Mouse (Mus musculus) heart, postnatal 36 days (tissue): ENCODE measurements around the gene Rimbp2. TPM values are rescaled to one million over a fixed set of nuclear protein-coding genes. Genes with fewer than 3 reads are reported as not detected.

Source experiments
- DNase-seq, 2 experiments: peaks; one replicate each; pipeline ENCODE4 v3.0.0; 2021 to 2022
- intact Hi-C: fragments of 180-260 bp; cut with DNase I; formaldehyde crosslinking; loops from one replicate; pipeline ENCODE4 v1.15.1; 2025
- total RNA-seq, 2 experiments: library from RNA; stranded (reverse); gene quantifications; 2 replicates each; pipeline ENCODE4 v1.2.3; 2021

Rimbp2 gene
- total RNA-seq, 2 experiments from 2014 or later, result 0.19 TPM; not detected in 1

DNA sequence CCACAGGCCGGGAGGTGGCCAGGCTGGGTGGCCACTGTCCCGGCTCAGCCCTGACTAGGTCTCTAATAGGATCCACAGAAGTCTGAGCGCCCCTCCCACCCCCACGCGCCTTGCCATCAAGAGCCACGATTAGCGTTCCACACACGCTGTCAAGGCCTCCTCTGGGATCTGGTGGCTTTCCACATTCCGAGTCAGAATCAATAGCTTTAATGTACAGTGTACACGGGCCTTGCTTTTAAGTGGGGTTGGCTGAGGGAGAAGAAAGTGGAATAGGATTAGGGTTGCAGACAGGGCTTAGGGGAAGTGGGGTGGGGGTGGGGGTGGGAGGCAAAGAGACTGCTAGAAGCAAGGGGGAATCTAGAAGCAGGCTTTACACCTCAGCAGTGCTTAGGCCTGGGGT, 12.8 kb downstream of the Rimbp2 start:
- no peak for DNase-seq
- intact Hi-C loops, result no loop called here

DNA sequence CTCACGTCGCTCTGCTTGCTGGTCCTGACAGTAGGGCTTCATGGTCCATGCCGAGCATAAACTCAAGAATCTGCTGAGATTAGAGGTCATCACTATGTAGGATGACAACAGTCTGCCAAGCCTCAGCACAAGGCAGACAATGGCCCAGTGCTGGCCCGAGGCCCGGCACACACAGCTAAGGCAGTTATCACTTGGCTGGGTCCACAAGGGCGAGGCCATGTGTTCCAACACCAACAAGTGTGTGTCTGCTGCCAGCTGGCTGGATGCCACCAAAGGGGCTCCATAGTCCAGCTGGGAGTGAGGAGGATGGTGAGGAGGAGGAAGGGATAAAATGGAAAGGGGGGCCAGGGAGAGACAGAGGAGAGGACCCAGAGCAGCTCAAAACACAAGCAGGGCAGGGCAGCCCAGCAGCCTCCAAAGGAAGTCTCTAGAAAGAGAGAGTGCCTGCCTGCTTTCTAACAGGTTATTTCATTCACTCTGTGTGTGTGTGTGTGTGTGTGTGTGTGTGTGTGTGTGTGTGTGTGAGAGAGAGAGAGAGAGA, 17.9 kb downstream of the Rimbp2 start:
- intact Hi-C loops, result no loop called here
- peak; percentile 49 to 58 for DNase-seq

DNA sequence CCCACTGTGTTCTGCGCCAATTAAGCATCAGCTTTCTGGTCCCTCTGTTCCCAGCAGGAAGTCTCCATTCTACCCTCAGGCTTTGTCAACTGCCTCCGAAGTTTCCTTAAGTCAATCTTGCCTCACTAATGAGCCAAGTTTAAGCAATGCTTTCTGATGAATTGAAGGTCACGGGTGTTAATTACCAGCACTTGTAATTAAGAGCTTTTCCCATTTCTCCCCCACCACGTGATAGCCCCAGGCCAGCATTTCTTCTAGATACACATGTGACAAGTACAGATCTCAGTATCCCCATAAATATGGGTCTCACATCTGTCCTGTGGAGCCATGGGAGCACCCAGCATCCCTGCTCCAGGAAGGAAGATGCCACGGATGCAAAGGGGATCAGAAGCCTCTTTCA, 20.5 kb downstream of the Rimbp2 start:
- no peak for DNase-seq
- intact Hi-C loops, result no loop called here

DNA sequence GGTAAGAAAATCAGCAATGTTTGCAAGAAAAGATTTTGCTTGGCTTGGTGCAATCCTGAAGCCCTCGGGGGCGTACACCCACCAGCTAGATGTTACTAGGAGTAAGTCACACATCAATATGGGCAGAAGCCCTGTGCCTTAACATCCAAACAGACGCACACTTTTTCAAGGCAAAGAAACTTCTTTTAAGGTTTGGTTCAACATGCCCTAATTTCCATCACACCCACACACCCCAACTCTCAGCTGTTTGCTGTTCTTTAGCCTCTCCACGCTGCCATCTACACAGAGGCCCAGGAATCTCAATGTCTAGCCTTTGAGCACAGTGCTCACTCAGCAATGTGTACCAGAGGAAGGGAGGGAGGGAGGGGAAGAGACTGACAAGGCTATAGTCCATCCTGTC, 28.2 kb downstream of the Rimbp2 start:
- no peak for DNase-seq
- intact Hi-C loops, result no loop called here

DNA sequence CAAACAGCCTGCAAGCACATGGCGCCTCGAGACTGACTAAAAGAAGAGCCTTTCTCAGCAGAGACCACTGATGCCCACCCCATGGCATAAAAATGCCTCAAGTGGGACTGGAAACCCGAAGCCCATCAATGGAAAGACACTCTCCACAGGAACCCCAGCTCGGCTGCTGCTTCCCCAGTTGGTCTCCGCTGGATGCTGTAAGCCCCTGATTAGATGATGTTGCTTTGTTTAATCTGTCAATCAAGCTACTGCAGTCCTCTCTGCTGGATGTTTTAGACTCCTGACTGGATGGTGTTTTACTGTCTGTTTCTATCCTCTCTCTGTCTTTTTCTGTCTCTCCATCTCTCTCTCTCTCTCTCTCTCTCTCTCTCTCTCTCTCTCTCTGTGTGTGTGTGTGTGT, 33.2 kb downstream of the Rimbp2 start:
- intact Hi-C loops, result no loop called here

DNA sequence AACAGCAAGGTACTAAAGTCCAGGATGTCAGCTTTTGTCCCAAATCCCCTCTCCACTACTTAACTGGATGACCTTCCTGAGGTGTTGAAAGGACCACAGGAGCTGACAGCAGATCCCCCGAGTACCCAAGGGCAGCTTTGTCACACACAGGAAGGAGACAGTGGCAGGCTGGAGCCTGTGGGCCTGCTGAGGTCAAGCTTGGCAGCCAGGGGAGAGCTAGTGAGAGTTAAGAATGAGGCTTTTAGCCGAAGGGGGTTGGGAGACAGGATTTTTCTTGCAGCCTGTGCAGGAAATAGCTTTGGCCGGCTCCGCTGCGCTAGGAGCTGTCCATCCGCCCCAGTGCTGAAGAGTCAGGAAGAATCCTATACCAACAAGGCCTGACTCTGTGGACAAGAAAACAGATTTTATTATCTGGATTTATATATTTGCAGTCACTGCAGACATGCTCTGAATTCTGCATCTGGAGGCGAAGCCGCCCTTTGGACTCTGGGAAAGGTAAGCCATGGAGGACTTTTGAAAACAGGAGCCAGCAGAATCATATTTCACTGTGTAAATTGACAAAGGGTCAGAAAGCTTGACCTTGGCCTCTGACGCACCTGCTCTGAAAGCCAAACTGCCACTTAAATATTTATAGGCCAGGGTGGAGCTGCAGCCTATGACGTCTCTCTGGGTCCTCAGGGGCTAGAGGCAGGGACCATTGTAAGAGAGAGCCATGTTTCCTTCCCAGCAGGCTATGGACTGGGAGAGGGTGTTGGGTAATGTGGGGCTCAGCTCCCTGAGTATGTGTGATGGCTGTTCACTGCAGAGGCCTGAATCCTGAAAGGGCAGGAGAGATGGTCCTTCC, 35.9 kb downstream of the Rimbp2 start:
- DNase-seq, result peak; percentile 37 to 61
- intact Hi-C loops, result no loop called here

More for the DNA sequence above, 33.2 kb downstream of the Rimbp2 start:
- no peak for DNase-seq

DNA sequence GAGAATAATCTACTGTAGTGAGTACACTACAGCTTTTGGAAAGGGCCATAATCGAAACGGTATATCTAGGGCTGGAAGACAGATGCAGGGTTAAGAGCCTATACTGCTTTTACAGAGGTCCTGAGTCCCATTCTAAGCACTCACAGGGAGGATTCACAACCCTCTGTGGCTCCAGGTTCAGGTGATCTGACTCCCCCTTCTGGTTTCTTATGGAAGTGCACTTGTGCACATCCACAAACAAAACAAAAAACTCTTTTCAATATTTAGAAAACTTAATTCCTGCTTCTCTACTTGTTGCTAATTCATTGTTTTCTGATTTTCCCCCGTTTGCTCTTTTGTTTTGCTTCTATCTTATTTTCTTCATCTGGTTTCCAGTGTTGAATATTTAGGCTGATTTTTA, 39.5 kb downstream of the Rimbp2 start:
- no peak for DNase-seq
- intact Hi-C loops, result no loop called here

DNA sequence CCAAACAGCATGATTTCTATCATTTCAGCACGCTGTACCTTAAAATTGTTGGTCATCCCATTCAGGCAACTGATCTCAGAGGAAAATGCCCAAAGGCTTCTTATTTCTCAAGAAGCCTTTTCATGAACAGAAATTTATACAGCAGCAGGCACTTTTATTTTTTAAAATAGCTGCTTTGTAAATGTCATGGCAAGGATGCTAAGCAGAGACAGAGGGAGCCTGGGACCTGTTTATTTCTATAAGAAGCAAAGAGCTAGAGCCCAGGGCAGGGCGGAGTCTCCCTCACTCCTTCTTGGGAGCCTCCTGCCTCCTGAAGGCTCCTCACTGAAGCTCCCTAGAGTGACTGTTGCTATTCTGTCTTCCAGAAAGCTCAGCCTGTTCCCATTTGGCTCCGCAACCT, 40.9 kb downstream of the Rimbp2 start:
- intact Hi-C loops, result no loop called here
- no peak for DNase-seq

DNA sequence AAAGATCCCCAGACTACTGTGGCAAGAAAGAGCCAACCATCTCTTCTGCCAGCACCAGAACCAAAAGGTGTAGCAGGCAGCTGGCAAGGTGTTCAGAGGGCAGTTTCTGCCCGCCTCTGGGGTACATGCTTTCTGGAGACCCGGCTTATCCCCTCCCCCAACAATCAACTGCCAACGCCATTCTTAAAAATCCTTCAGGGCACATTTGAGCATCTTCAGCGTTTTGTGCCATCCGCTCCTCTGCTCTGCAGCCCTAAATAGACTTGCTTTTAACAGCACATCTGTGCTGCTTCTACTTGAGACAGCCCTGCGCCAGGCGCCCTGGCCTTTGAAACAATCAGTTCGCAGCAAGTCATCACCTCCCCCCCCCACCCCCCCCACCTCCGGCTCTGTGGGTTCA, 41.7 kb downstream of the Rimbp2 start:
- no peak for DNase-seq
- intact Hi-C loops, result no loop called here

DNA sequence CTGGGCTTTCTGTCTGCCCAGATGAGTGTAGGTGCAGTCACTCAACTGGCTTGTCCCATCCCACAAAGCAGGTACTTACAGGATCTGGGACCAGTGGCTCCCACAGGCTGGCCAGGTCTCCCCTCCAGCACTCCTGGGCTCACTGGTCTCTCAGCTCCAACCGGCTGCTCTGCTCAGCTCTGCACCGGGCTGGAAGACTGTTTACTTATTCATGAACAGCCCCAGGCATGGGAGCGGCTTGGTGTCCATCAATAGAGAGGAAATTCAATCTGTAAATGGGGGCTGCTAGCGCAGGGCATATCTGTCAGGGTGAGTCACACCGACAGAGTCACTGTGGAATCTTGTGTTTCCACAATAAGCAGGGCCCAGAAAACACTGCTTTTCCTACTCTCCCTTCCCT, 49.2 kb downstream of the Rimbp2 start:
- intact Hi-C loops, result no loop called here
- no peak for DNase-seq

DNA sequence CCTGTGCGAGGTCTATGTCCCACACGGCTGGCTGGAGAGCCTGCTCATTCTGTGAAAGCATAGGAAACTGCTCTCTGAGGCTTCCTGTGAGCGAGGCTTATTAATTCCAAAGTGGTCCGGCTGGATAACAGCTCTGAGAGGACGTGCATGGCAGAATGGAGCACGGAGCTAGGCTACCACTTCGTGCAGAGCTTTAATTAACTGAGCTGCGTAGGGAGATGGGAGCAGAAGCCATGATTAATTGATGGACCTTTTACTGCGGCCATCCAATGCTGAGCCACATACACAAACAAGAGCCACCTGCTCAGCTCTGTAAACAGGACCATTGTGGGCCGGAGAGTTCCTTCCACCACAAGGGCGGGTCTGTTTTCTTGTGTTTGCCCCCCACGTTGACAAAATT, 50.2 kb downstream of the Rimbp2 start:
- DNase-seq, result no peak
- intact Hi-C loops, result no loop called here

DNA sequence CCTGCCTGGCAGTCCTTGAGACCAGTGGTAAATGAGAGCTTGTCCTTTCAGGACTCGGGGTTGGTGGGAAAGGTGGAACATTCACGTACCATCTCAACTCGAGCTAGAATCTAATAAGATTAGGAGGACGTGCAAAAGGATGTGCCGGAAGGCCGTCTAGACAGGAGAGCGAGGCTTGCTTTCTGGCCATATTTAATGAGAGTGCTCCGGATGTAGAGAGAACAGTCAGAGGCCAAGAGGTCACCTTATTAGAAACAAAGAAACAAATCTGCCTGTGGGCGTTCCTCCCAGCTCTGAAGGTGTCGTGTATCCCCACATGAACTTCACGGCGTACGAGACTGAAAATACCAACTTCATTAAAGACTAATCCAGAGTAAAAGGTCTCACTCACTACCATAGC, 53.3 kb downstream of the Rimbp2 start:
- intact Hi-C loops, result no loop called here
- DNase-seq, result no peak

DNA sequence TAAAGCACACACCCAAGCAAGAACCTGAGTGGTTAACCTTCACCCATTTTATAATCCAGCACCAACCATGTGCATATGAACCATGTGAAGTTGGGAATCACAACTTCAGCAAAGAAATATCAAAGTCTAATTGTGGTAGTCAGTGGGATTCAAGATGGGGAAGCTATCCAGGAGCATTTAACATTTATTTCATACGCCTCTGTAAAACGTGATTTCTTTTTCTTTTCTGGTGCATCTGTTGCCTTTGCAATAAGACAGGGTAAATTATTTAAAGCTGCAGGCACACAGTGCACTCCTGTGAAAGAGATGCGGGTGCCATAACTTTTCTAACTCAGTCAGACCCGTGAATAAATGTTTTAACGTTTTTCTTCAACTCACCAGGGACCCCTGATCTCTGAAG, 58.4 kb downstream of the Rimbp2 start:
- intact Hi-C loops, result no loop called here
- DNase-seq, result no peak

DNA sequence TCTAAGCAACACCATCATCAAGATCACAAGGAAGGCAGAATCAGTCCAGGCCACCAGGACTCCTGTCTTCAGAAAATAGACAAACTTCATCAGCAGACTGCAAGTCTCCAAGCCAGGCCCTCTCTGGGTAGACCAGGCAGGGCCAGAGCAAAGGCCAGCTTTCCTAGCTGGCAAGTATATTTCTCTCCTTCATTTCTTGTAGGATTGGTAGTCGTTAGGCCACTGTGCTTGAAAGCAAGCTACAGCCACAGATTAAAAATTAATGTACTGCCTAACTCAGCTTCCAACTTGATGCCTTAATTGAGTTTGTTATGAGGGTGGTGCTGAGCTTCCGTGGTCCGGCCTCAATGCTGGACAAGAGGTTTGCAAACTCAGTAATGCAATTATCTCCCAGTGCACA, 65.7 kb downstream of the Rimbp2 start:
- intact Hi-C loops, result no loop called here
- no peak for DNase-seq

DNA sequence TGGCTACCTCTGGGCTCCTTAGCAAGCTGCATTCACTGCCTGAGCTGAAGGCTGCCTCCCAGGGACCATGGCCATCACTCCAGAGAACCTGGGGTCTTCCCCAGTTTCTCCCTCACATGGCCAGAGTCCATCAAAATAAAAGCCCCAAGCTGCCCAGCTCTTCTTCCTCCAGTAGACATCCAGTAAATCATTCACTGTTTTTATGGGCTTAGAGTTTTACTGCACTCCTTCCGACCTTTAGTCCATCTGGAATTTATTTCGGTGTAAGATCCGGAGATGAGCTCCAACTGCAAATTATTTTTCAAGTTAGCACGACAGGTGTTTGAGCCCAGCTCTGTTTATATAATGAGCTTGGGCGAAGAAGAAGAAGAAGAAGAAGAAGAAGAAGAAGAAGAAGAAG, 69.0 kb downstream of the Rimbp2 start:
- no peak for DNase-seq
- intact Hi-C loops, result no loop called here

DNA sequence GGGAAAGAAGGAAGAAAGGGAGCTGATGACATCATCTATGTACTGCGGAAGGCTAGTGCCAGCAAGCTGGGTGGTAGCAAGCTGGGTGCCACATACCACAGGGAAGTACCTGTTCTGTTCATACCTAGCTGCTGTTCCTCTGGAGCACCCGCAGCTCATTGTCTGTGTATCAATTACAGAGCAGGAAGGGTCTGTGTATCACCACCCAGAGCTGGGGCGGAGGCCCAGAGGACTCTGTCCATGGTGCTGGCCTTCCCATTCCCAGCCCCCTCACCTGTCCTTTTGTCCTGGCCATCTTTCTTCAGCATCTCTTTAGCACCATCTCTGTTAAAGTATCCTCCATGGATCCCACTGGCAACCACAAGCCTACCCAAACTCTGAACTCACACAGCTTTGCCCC, 74.2 kb downstream of the Rimbp2 start:
- DNase-seq, result no peak
- intact Hi-C loops, result no loop called here

DNA sequence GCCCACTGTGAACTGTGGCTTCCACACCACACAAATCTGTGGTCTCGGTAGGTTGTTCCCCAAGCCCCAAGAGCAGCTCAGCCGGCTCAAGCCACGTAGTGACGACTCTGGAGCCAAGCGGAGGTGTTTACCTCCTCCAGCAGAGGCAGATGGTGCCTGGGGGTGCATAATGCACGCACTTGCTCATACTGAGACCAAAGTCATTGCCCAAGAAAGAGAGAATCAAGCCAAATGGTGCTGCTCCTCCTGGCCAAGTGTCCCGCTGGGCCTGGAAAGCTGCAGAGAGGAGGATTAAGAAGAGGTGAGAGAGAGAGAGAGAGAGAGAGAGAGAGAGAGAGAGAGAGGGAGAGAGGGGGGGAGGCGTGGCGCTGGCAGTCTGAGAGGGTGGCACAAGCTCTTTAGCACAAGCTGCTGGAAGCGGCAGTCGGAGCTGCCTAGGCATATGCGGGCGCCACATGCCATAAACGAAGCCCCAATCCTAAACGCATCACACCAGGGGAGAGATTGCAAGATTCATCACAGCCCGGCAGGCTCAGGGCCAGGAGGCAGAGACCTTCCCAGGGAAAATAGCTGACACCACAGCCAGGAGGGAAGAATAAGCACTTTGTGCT, 75.8 kb downstream of the Rimbp2 start:
- no peak for DNase-seq
- intact Hi-C loops, result no loop called here

DNA sequence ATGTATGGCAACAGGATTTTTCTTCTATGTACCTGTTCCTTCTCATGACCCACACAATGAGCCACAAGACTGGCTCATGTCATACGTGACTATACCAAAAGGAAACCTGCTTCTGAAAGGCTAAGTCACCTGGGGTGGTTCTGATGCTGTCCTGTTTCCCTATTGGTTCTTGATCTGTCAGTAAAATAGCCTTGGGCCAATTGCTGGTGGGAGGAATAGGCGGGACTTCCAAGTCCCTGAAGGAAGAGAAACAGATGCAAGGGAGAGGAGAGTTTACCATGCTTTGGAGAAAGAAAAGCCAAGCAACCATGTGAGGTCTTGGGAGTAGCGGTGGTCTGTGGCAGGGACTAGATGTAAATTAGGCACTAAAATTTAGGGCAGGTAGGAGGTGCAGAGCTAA, 81.6 kb downstream of the Rimbp2 start:
- intact Hi-C loops, result no loop called here

DNA sequence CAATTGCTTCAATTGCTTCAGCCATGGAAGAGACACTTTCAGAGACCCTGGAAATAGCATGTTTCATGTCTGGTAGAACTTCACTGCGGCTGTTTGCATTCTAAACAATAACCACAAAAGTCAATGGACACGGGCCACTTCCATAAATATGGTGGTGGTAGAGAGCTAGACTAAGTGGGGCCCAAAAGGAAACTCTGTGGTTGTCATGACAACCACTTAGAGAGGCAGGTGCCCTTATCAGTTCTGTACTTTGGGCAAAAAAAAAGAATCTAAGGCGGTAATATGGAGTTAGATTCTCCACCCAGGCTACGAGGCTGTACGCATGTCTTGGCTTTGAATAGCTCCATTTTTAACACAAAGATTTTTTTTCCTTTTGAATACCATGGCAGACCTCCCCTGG, 86.5 kb downstream of the Rimbp2 start:
- intact Hi-C loops, result no loop called here
- no peak for DNase-seq

More for the DNA sequence above, 81.6 kb downstream of the Rimbp2 start:
- DNase-seq, result no peak

DNA sequence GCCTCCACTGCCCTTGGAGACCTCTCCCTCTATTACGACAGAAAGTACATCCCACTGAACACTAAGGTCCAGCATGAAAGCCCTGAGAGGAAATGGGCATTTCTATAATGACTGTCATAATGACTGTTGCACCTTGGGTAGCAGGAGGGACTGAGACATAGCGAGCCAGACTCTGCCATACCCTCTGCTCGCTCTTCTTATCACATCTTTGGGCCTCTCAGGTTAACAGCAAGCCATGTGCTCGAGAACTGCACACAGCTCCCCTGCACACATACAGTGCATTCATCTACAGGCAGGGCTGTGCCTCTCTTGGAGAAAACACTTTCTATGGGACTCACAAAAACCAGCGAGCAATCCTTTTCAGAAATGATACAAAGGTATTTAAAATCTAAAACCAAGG, 87.0 kb downstream of the Rimbp2 start:
- no peak for DNase-seq
- intact Hi-C loops, result no loop called here

DNA sequence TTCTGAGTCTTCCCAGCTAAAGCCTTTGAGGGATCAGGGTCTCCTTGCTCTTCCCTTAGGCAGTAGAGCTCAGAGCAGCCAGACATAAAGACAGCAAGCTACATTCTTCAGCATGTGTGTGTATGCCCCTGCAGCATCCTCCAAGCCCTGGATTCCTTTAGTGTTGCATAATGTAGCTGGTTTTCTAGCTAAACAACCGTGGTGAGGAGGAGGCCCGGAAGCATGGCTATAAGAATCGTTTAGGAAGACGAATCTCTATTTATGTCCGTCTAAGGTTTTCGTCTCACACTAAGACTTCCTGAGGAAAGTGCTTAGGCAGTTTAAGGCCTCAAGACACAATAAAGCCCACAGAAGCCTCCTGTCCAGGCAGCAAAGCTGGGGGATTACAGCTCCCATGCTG, 89.8 kb downstream of the Rimbp2 start:
- DNase-seq, result no peak
- intact Hi-C loops, result no loop called here

DNA sequence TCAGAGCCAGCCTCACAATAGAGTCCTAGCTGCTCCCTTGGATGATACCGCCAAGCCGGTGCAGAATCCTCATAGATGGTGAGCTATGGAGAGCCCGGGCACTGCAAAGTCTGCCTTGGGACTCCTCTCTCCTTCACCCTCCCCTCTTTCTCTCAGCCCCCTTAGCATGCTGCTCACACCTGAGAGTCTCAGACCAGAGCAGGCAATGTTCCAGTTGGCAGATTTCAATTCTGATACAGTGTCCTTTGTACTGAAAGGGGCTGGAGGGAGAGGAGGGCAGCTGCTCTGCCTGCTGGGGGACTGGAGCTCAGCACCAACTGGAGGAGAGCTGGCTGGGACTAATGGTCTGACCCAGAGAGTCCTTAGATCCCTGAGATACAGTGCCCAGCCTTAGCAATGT, 92.4 kb downstream of the Rimbp2 start:
- intact Hi-C loops, result no loop called here
- DNase-seq, result no peak
